Mouse (Mus musculus): ENCODE measurements at regions not wholly inside any gene's neighbourhood (a gene's known extent, or its start where the extent isn't known, plus 50 kb on each side); places are given as distances from the start of the nearest gene placed in this dataset.

- in situ Hi-C loops (cut with MboI, MseI): no loop called here
Observed at GRCm38 (mm10) chr11:113091901-113092568, 310.0 kb downstream of the Sox9 start.

GRCm38 (mm10) chr11:113093895-113094445 is 311.9 kb downstream of the Sox9 start:
- in situ Hi-C loops (cut with MboI, MseI): no loop called here

GRCm38 (mm10) chr11:113095625-113096024 is 313.6 kb downstream of the Sox9 start:
- in situ Hi-C loops (cut with MboI, MseI): no loop called here

GRCm38 (mm10) chr11:113096209-113096608 is 314.2 kb downstream of the Sox9 start:
- in situ Hi-C loops (cut with MboI, MseI): no loop called here

- in situ Hi-C loops (cut with MboI, MseI): no loop called here
Observed at GRCm38 (mm10) chr11:113098360-113098759, 316.3 kb downstream of the Sox9 start.

GRCm38 (mm10) chr11:113100800-113101199 is 318.8 kb downstream of the Sox9 start:
- in situ Hi-C loops (cut with MboI, MseI): no loop called here

DNA sequence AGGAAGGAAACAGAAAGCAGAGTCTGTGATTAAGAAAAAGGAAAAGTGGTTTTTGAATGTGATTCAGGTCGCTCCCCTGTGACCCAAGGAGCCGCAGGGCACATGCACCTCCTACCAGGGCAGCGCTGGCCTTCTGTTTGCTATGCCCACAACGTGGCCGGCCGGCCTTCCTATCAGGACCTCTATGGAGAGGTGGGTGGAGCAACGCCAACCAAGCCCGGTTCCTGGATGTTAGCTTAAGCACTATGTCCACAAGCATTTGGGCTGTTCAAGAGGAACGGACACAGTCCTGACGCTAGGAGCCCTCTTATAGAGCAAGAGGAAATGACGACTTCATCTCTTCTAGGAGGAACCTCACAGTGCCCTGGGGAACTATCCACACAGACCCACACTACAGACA is 319.5 kb downstream of the Sox9 start:
- in situ Hi-C loops (cut with MboI, MseI): no loop called here

GRCm38 (mm10) chr11:113103161-113103845 is 321.3 kb downstream of the Sox9 start:
- in situ Hi-C loops (cut with MboI, MseI): no loop called here

GRCm38 (mm10) chr11:113105371-113105770 is 323.3 kb downstream of the Sox9 start:
- in situ Hi-C loops (cut with MboI, MseI): no loop called here

DNA sequence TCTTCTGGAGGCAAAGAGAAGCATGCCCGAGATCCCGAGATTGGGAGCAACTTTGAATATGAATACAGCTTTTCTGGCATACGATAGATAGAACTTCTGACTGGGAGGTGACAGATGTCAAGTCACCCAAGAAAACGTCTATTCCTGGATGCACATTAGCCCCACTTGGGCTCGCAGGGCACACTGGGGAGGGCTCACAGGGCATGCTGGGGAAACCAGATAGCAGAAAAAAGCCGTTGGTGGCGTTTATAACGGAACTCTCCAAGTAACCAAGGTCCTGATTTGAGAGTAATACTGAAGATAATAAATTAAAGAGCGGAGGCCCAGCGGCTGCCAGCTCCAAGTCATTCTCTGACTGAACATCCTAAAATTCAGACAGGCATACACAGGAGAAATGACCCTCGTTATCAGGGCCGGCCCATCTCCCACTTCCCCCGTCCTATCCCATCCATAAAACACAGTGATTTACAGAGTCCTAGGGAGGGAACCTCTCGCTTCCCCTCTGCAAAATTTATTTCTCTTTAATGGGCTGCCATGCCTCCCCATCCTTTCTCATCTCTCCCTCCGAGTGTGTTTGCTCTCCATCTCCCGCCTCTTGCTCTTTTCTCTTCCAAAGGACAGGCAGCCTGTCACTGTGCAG is 325.3 kb downstream of the Sox9 start:
- in situ Hi-C loops (cut with MboI, MseI): no loop called here

- in situ Hi-C loops (cut with MboI, MseI): no loop called here
Observed at GRCm38 (mm10) chr11:113107966-113108699, 326.1 kb downstream of the Sox9 start.

DNA sequence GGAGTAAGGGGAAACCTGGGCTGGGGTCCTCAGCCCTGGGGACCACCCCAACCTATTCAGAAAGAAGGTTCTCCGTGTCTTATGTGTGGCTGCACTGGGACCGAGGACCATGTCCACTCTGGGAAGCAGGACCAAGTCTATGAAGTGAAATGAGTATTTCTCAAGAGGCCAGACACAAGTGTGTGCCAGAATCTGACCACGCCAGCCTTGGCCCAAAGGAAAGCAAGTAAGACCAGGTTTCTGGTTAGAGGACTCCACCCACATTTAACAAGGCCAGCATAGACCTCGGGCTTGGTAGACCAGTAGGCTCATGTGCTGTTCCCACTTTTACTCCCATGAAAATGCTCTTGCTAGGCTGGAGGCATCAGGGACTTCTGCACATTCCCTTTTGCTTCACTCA is 327.1 kb downstream of the Sox9 start:
- in situ Hi-C loops (cut with MboI, MseI): no loop called here

- in situ Hi-C loops (cut with MboI, MseI): no loop called here
Observed at GRCm38 (mm10) chr11:113113220-113113817, 331.3 kb downstream of the Sox9 start.

DNA sequence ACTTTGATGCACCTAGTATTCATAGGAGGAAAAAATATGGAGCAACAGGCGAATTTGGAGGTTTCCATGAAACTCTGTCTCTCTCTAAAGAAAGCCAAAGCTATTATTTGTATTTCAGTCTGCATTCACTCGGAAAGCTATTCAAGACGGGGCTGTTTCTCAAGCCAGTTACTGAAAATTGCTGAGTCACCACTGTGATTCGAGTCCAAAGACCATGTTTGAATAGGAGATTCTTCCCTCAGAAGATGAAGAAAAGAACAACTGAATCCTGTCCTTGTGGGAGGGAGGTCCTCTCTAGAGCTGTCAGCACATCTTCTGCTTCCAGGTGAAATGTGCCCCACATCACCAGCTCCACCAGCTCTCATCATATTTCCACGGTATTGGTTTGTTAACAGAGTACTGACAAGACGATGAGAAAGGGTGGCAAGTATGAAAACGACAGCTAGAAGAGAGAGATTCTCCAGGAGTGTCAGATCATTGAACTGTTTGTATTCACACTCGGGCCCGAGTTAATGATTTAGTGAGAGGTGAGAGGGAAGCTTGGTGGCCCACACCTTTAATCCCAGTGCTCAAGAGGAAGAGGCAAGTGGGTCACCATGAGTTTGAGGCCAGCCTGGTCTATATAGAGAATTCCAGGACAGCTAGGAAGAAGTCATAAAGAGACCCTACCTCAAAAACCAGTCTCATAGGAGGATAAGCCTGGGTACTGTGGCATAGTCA is 335.3 kb downstream of the Sox9 start:
- in situ Hi-C loops (cut with MboI, MseI): no loop called here

GRCm38 (mm10) chr11:113120570-113120969 is 338.5 kb downstream of the Sox9 start:
- in situ Hi-C loops (cut with MboI, MseI): no loop called here

DNA sequence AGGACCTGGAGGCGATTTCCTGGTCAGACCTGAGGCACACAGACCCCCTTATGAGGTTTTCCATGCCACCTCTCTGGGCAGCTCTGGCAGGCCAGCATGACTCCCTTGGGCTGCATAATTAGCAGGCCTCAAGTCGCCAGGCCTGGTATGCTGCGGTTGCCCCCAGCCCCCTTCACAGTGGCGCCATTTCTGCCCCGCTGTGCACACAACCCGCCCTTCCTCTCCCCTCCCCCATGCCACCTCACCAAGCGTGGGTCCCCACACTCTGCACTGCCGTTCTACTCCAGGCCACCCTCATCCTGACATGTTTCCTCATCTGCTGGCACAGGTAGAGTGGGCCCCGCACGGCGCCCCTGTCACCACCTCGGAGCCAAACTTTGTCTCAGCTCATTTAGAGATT is 339.3 kb downstream of the Sox9 start:
- in situ Hi-C loops (cut with MboI, MseI): no loop called here

DNA sequence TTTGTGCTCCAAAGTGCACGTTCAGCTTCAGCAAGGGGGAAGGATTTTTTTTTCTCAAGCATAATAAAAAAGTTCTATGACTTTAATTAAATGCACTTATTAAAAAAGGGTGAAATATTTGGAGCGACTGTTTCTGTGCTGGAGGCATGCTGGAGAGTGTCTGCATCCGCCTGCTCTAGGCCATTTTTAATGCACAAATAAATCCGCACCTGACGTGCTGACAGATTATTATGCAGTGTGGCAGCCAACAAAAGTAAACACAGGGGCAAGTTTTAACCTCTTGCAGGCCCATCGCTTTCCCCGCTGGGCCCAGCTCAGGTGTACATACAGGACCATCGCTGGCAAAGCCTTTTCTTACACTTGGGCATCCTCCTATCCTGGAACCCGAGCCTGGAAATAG is 340.1 kb downstream of the Sox9 start:
- in situ Hi-C loops (cut with MboI, MseI): no loop called here

DNA sequence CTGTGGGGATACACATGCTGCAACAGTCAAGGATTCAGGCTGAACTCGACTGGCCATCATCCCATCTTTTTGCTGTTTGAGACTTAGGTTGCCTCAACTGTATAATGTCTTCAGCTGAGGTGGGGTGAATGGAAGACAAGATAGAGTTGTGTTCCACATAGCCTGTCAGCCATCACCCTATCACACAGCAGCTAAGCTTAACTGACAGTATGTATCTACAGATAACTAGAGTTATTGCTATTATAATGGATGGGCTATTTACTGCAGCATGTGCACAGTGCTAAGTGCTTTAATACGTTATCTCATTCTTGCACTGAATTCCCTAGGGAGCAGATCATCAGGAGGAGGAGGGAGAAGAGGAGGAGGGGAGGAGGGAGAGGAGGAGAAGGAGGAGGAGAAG is 340.9 kb downstream of the Sox9 start:
- in situ Hi-C loops (cut with MboI, MseI): no loop called here

GRCm38 (mm10) chr11:113125832-113126231 is 343.8 kb downstream of the Sox9 start:
- in situ Hi-C loops (cut with MboI, MseI): no loop called here

- in situ Hi-C loops (cut with MboI, MseI): no loop called here
Observed at GRCm38 (mm10) chr11:113129192-113129591, 347.2 kb downstream of the Sox9 start.

- in situ Hi-C loops (cut with MboI, MseI): no loop called here
Observed at GRCm38 (mm10) chr11:113129975-113130374, 348.0 kb downstream of the Sox9 start.
